Mouse (Mus musculus) cerebellum, adult 8-10 months (tissue): ENCODE measurements around the gene Trak1.
"Not testable (repeated sequence)": the region's sequence is repeated elsewhere in the genome, so short reads cannot be mapped to it uniquely, and the experiment has no call there.

ENCODE experiments used
- DNase-seq: peaks from one replicate; pipeline ENCODE4 v3.0.0; 2022

Gene Trak1

DNA sequence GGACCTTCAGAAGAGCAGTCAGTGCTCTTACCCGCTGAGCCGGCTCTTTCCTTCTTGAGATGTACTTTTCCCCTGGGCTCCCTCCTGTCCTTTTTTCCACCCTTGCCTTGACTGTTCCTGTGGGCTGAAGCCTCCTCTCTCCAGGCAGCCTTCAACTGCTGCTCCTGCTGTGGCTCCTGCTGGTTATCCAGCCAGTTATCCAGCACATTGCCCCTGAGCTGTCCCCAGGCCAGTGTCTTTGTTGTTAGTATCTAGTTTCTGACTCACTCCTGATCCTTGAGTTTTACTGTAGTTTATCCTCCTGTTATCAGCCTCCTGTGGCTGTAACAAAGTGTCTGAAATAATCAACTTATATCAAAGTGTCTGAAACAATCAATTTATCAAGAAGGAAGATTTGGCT lies 23.8 kb downstream of the Trak1 start:
- DNase-seq = no peak

GRCm38 (mm10) chr9:121322034-121322433 lies 24.7 kb downstream of the Trak1 start:
- DNase-seq = no peak

GRCm38 (mm10) chr9:121328342-121328741 lies 31.0 kb downstream of the Trak1 start:
- not testable (repeated sequence) for DNase-seq

DNA sequence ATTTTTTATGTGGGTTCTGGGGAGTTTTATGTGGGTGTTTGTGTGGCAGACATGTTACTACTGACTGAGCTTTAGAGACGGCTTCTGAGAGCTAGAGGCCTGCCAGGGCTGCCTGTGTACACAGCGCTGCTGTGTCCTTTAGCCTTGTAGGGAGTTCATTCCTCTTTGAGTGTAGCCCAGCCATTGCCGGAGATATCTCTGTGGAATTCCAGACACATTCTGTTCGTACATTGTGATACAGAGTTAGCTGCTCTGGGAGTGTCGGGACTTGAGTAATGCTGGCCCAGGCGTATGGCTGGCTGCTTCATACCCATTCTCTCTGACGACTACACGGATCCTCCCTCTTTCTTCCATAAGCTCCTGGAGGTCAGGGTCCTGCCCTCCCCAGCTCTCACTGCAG lies 31.9 kb downstream of the Trak1 start:
- no peak for DNase-seq

DNA sequence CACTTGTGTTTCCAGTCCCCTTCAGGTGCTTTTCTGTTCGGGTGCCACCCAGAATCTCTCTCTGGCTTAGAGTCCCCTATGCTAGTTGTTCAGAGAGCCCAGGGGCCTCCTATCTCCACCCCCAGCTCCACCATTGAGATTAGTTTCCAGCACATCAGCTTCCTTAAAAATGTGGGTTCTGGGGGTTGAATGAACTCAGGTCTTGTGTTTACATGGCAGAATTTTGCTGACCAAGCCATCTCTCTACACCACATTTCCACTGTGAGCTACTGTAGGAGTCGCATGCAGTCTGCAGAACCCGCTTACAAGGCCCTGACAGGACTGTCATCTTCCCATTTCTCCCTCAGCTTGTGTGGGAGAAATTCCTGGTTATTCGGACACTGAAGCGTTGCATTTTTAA lies 32.8 kb downstream of the Trak1 start:
- DNase-seq = no peak

DNA sequence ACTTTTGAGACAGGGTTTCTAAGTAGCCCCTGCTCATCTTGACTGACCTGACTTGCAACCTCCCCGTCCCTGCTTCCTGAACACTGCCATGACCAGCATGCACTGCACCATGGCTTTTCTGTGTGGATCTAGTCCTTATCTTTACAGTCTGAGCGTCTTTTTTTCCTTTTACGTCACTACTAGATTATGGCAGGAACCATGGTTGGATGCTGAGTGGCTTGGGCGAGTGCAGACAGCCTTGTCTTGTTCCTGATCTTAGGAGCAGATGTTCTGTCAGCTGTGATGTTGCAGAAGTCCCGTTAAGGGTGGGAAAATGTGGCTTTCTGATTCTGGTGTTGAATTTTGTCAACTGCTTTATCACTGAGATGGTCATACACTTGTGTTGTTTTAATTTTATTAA lies 34.1 kb downstream of the Trak1 start:
- DNase-seq = no peak

DNA sequence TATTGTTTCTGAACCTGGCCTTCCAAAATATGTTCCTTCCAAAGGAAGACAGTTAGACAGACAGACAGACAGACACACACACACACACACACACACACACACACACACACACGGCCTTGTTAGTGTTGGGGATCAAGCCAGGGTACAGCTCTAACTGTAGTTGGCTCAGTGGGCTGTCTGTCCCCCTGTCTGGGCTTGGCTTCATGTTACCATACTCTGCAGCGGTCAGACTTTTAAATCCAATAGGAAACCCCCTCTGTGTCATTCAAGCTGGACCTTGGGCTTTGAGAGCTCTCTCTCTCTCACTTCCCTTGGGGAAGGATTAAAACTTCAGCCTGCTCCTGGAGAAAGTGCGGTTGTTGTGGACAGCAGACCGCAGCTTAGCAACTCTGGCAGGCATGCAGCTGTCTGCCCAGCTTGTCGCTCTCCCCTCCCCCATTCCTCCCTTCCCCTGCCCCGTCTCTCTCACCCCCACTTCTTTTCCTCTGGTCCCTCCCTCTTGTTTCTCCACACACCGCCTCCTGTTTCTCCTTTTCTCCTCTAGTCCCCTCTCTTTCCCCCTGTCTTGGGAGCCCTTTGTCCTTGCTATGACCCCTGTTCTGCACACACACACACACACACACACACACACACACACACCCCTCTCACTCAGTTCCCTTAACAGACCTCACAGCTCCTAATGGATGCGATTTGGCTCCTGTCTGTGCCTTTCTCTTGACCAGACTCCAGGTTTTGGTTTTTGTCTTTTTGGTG lies 34.8 kb downstream of the Trak1 start:
- DNase-seq = no peak

DNA sequence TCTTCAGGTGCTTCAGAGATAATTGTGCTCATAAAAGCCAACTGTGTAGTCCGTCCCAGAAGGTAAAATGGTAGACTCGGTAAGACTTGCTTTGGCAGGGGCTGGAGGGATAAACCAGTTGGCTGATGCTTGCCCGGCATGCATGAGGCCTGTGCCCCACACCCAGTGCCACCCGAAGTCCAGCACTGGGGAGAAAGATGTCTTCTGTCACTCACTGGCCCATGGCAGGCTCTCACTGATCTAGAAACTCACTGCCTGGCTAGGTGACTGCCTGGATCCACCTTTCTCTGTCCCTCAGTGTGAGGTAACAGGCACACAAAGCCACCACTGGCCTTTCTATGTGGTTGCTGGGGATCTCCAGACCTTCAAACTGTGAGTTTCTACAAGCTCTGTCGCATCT lies 36.3 kb downstream of the Trak1 start:
- no peak for DNase-seq

DNA sequence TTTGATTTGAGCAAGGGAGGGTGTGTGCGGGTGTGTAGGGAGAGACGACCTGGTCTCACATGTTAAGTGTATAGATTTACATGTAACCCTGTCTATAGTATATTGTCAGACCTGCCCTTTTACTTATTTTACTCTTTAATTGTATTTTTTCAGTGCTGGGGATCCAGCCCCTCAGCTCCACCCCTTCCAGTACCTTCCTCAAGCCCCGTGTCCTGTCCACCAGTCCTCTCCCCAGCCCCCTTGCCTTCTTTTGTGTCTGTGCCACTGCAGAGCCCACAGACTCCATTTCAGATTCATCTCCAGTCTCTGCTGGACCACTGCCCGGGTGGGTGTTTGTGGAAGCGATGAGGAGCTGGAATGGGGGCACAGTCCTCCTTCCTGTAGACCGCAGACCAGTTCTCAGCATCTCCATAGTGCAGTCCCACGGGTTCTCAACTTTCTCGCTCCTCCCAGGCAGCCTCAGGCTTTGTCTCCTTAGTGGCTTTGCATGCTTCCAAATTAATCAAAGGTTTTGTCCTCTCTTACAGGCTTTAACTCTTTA lies 37.1 kb downstream of the Trak1 start:
- DNase-seq = no peak

DNA sequence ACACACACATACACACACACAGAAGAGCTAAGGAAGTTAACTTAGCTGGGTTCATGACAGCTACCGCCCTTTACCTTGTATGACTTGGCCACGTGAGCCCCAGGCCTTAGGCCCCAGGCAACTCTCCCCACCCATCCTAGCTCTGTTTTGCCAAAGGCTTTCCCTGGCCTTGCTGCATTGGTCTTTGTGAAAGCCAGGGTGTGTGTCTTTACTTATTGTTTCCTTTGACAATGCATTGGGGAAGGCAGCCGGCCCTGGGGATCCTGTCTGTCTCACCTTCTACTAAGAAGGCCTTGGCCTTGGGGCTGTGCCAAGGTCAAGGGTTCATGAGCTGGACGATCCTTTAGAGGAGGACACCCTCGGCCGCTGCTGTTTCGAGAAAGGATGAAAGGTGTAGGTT lies 38.3 kb downstream of the Trak1 start:
- DNase-seq = no peak

DNA sequence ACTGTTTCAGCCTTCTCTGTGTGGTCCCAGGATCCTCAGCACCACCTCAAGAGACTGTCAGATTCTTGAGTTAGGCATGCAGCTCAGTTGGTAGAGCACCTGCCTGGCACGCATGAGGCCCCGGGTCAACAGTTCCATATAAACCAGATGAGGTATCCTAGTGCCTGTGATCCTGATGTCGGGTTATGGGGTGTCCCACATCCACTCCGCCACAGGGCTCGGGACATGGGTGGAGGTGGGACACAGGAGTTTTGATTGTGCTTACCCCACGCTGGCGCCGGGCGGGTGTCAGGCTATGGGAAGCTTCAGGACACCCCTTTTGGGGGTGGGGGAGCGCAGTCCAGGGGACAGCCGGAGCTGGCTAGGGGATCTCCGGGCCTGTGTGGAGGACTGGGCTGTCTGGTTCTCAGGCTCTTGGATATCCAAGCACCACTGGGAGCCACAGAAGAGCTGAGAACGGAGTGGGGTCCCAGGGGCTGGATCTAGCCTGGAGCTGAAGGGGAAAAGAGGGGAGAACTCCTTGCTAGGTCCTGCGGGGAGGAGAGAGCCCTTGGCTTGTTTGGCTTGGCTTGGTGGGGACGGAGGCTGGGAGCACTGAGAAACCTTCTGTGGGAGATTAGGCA lies 39.1 kb downstream of the Trak1 start:
- DNase-seq = no peak

GRCm38 (mm10) chr9:121337216-121337937 lies 40.1 kb downstream of the Trak1 start:
- DNase-seq = no peak

DNA sequence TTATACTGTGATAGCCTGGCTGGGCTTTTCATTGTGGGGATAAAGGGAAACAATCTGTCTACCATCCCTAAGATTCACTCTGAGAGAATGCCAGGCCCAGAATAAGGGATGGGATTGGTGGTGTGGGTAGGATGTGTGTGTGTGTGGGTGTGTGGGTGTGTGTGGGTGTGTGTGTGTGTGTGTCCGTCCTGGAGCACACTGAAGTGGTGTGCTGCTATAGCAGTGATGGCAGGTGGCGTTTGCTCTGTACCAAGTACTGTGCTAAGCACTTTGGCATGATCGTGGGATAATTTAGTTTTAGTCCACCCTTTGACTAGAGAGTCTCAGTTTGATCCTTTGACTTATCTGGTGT lies 40.6 kb downstream of the Trak1 start:
- DNase-seq = no peak

GRCm38 (mm10) chr9:121341832-121342231 lies 44.5 kb downstream of the Trak1 start:
- DNase-seq = no peak

GRCm38 (mm10) chr9:121342510-121343110 lies 45.3 kb downstream of the Trak1 start:
- no peak for DNase-seq

DNA sequence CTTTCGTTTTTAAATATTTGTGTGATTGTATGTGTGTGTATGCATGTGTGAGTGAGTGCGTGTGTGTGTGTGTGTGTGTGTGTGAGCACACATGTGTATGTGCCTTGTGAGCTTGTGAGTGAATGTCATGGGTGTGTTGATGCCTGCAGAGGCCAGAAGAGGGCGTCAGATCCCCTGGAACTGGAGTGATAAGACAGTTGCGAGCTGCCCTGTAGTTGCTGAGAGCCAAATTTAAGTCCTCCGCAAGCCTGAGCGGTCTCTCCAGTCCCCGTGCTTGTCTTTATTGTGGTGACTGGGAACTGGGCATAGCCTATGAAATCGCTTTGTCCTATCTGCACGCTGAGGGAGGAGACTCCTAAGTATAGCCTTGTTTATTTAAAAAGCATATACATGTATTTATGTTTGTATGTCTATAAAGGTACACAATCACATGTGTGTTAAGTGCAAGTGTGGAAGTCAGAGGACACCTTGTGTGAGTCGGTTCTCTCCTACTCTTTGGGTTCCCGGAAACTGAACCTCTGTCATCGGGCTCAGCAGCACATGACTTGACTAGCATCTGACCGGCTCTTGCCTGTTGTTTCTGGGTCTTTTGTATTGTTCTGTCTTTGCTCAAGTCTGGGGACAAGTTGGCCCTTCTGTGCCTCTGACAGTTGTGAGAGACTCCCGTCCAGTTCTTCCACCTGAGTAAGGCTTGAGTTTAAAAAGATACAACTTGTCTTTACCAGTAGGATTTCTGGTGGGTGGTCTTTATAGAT lies 46.0 kb downstream of the Trak1 start:
- no peak for DNase-seq

DNA sequence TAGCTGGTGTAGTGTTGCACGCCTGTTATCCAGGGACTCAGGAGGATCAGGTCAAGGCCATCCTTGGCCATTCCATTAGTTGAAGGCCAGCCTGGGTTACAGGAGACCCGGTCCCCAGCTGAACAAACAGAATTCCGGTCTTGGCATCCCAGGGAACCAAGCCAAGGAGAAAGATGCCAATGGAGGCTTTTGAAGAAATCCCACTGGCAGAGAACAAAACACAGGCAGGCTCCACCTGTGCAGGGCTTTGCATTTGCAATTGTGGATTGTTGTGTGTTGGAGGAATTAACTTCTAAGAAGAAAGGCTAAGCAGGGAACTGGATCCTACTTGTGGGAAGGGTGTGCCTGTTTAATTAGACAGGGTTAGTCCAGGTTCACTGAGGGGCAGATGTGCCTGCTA lies 47.0 kb downstream of the Trak1 start:
- no peak for DNase-seq

GRCm38 (mm10) chr9:121345427-121346130 lies 48.3 kb downstream of the Trak1 start:
- no peak for DNase-seq

GRCm38 (mm10) chr9:121346635-121347034 lies 49.3 kb downstream of the Trak1 start:
- DNase-seq = no peak

GRCm38 (mm10) chr9:121347981-121348380 lies 50.7 kb downstream of the Trak1 start:
- peak; percentile 49 for DNase-seq

DNA sequence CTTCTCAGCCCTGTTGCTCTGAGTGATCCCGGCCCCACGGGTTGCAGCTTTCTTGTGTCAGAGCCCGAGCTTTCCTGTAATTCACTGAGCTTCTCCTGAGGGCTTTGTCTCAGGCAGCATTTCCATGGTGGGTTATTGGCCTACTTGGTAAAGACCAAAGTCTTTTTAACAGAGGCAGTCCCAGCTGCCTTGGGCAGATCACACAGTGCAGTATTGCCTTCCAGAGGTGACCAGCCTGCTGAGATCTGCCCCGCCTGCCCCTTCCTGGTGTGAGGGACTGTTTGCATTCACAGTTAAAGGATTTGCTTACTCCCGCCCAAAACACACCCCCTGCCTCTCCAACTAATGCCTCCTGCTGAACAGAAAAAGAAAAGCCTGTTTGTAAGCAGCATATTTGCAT lies 51.2 kb downstream of the Trak1 start:
- no peak for DNase-seq

- no peak for DNase-seq
Measured at GRCm38 (mm10) chr9:121349111-121349510, 51.8 kb downstream of the Trak1 start.
